Mouse (Mus musculus) hindbrain, embryonic 12.5 days (tissue): ENCODE measurements around the gene Ugt2b5. TPM values are rescaled to one million over a fixed set of nuclear protein-coding genes. Genes with fewer than 3 reads are reported as not detected.
"Not testable (repeated sequence)": the region's sequence is repeated elsewhere in the genome, so short reads cannot be mapped to it uniquely, and the experiment has no call there.

Experiments
- ATAC-seq: fragments of 200-750 bp; cut with Nextera tagmentation; 2 replicates; pipeline ENCODE4 v1.8.0; 2017; ENCODE audit warnings: moderate TSS enrichment; ENCODE audit not compliant: low FRiP score
- H3K27ac ChIP-seq: fragments of 300-500 bp; sonication (generic); 2 replicates; pipeline ENCODE4 v1.5.1; 2016; ENCODE audit warnings: mild to moderate bottlenecking
- H3K27me3 ChIP-seq: fragments of 300-500 bp; sonication (generic); 2 replicates; pipeline ENCODE4 v1.6.1; 2016; ENCODE audit warnings: mild to moderate bottlenecking
- H3K36me3 ChIP-seq: fragments of 300-500 bp; sonication (generic); 2 replicates; pipeline ENCODE4 v1.6.1; 2016; ENCODE audit warnings: mild to moderate bottlenecking
- H3K4me1 ChIP-seq: fragments of 300-500 bp; sonication (generic); 2 replicates; pipeline ENCODE4 v1.6.1; 2016
- H3K4me2 ChIP-seq: fragments of 300-500 bp; sonication (generic); replicated peaks from 2 replicates; pipeline ENCODE4 v1.6.1; 2016; ENCODE audit warnings: mild to moderate bottlenecking
- H3K4me3 ChIP-seq: fragments of 300-500 bp; sonication (generic); 2 replicates; pipeline ENCODE4 v1.5.1; 2016; ENCODE audit warnings: mild to moderate bottlenecking
- H3K9ac ChIP-seq: fragments of 300-500 bp; sonication (generic); 2 replicates; pipeline ENCODE4 v1.6.1; 2016; ENCODE audit warnings: mild to moderate bottlenecking, moderate library complexity
- H3K9me3 ChIP-seq: fragments of 300-500 bp; sonication (generic); replicated peaks from 2 replicates; pipeline ENCODE4 v1.6.1; 2016; ENCODE audit warnings: mild to moderate bottlenecking
- WGBS: fragments of 180-500 bp; shearing (Covaris S2); methylation state at CpG from one replicate; pipeline ENCODE4 v1.1.7; 2016; 5-methylcytosine and 5-hydroxymethylcytosine counted together
- polyA plus RNA-seq: library from polyadenylated mRNA; unstranded; fragments of >200 nt; fragmentation: Nextera tagmentation; extraction: Ambion mirVana; gene quantifications from 2 replicates; pipeline ENCODE4 v1.2.1, GENCODE M21; 2016

Ugt2b5 gene
- polyA plus RNA-seq: not detected in 2 replicates

DNA sequence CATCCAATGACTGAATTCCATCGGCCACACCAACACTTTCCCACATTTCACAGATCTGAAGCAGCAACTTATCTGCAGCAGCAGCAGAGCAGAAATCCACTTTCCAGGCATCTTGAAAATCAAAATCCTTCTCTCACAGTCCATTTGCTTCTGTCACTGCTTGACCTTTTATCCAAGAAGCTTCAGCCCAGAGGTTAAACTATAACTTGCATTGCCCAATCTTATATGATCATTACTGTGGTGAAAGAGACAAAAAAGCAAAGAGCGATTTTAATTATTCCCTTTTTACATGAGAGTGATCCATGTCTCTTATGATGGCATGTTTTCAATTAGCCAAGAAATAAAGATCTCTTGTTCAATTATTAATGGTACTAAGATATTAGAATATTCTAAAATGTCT, at the start of gene Ugt2b5:
Gene Ugt2b5 (minus strand): TSS at position 123 of the 400 bp plus-strand sequence.
- H3K36me3 ChIP-seq, H3K9me3 ChIP-seq, H3K4me2 ChIP-seq, H3K4me1 ChIP-seq, H3K27ac ChIP-seq, ATAC-seq, H3K9ac ChIP-seq, H3K4me3 ChIP-seq, H3K27me3 ChIP-seq: not testable (repeated sequence)
- WGBS: 97% methylated on average over 2 of the region's 2 CpGs

DNA sequence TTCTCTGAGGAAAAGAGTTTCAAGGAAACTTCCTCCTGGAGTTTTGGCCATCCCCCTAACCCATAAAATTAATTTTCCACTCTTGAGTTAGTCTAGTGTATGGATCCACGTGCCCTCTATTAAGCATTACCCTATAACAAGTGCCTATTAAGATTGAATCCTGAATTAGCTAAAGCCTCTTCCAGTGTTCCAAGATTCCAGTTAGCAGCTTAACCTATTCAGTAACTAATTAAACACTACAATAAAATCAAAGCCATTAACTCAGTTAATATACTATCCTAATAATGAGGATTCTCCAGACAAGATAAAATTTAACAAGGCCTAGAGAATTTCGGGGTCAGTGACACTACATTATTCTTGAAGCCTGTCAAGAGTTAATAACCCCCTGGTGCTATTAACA, 35.7 kb upstream of the Ugt2b5 start:
- H3K36me3 ChIP-seq, H3K4me2 ChIP-seq, H3K27me3 ChIP-seq, H3K27ac ChIP-seq, H3K4me1 ChIP-seq, ATAC-seq, H3K9ac ChIP-seq, H3K9me3 ChIP-seq, H3K4me3 ChIP-seq: not testable (repeated sequence)
- WGBS: 54% methylated on average over 2 of the region's 2 CpGs

DNA sequence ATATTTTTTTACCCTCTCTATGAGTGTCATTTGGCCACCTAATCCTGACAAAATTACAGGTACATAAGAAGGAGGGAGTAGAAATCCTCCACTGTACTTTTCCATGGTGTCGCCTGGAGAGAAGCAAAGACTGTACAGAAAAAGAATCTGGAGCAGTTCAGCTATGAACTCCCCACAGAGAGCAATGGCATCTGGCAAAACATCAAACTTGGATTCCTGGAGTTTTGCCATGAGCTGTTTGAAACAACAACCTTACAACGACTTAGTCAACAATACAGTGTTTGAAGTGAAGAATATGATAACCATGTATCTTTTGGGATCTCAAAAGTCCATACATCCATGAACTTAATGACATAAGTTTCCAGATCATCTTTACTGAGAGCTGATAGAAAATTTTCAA, 34.6 kb upstream of the Ugt2b5 start:
- Histone ChIP-seq H3K4me3 (no peak overlapping the region), H3K4me1 (no peaks in the 10 kb centered on the region), H3K27ac (no peak overlapping the region), H3K27me3 (no peaks in the 10 kb centered on the region), H3K9ac (no peak overlapping the region), H3K9me3 (no peaks in the 10 kb centered on the region), H3K4me2 (no peak overlapping the region), H3K36me3 (no peaks in the 10 kb centered on the region)
- ATAC-seq: no peak
- 72% methylated on average over 2 of the region's 2 CpGs for WGBS

DNA sequence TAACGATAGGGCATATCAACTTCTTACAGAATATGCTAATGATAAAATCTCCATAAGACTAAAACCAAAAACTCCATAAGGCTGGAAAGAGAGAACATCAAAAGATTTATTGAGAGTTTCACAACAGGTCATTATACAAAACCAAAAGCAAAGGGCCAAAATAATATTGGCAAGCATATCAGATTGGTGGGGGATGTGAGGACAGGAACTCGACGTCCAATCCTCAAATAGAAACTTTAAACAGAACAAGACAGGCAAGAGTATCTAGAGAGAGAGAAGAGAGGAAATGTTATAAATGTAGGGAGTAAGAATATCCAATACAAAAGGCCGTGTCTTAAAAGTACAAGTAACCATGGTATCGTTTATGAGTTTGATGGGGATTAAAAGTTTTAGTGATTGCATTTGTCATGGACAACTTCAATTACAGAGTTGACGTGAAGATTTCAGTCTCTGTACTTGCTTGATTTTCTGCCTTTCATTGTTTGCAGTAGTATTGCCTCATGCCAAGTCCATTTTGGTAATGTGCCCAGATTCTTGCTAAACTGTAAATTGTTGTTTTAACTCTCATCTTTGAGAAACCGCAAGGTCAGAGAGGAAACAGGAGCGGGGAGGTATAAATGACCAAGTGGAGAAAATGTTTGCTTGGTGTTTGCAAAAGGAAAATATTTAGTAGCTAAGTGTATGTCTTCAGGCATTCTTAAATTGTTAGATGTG, 7.8 kb upstream of the Ugt2b5 start:
- WGBS: 91% methylated on average over 8 of the region's 8 CpGs
- Histone ChIP-seq H3K4me1 (no peaks in the 10 kb centered on the region), H3K4me2 (no peak overlapping the region), H3K4me3 (no peak overlapping the region), H3K36me3 (no peaks in the 10 kb centered on the region), H3K27me3 (no peaks in the 10 kb centered on the region), H3K27ac (no peak overlapping the region), H3K9ac (no peak overlapping the region), H3K9me3 (no peaks in the 10 kb centered on the region)
- ATAC-seq: no peak

DNA sequence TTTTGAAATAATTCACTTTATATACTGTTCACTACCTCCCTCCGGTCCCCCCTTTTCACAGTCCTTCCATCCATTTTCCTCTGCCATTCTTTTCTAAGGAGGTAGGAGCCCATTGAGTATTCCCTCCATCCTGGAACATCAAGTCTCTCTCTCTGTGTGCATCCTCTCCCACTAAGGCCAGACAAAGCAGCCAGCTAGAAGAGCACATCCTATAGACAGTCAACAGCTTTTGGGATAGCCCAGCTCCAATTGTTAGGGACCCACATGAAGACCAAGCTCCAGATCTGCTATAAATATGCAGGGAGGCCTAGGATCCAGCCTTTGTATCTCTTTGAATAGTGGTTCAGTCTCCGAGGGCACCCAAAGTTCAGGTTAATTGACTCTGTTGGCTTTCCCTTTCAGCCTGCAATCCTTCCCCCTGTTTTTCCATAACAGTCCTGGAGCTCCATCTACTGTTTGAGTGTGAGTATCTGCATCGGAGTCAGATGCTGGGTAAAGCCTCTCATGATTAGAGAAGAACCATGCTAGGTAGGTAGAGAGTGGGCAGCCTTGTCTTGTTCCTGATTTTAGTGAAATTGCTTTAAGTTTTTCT, 2.8 kb upstream of the Ugt2b5 start:
- WGBS: 36% methylated on average over 3 of the region's 3 CpGs
- Histone ChIP-seq H3K27me3 (no peaks in the 10 kb centered on the region), H3K4me1 (no peaks in the 10 kb centered on the region), H3K36me3 (no peaks in the 10 kb centered on the region), H3K9ac (no peak overlapping the region), H3K4me3 (no peak overlapping the region), H3K27ac (no peak overlapping the region), H3K4me2 (no peak overlapping the region), H3K9me3 (no peaks in the 10 kb centered on the region)
- peak; percentile 68; the same call in 1 of the 2 replicates for ATAC-seq

DNA sequence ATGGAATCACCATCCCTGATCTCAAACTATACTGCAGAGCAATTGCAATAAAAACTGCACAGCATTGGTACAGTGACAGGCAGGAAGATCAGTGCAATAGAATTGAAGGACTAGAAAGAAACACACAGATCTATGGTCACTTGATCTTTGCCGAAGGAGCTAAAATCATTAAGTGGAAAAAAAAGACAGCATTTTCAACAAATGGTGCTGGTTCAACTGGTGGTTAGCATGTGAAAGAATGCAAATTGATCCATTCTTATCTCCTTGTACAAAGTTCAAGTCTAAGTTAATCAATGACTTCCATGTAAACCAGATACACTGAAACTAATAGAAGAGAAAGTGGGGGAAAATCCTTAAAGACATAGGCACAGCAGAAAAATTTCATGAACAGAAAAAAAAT, 36.4 kb downstream of the Ugt2b5 start:
- H3K4me3 ChIP-seq, ATAC-seq, H3K9me3 ChIP-seq, H3K27me3 ChIP-seq, H3K36me3 ChIP-seq, H3K9ac ChIP-seq, H3K4me1 ChIP-seq, H3K4me2 ChIP-seq, H3K27ac ChIP-seq: not testable (repeated sequence)
- 93% methylated on average over 1 of the region's 1 CpGs for WGBS

DNA sequence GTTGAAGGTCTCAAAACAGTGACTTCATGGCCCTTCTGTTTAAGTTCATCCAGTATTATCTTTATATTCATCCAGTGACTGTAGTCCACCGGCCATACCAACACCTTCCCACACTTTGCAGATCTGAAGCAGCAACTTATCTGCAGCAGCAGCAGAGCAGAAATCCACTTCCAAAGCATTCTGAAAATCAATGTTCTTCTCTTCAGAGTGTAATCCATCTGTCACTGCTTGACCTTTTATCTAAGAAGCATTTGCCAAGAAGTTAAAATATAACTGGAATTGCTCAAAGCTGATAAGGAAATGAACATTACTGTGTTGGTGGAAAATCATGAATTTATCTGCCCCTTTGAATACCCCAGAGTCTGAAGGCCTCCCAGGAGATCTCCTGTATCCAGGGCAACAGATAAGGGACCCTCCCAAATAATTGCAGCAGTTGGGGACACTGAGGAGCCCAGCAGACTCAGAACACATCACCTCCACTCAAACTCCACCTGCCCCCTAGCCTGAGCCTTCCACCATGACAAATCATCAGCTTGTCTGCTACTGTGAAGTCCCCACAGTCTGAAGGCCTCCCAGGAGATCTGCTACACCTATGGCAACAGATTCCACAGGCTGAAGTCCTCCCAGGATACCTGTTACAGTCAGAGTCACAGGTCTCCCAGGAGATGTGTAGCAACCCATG, 47.6 kb downstream of the Ugt2b5 start, which contains the start of gene Ugt2b36:
Gene Ugt2b36 (minus strand): TSS at position 210 of the 682 bp plus-strand sequence.
- no peak for ATAC-seq
- Histone ChIP-seq H3K9ac (no peak within 1 kb of the TSS), H3K36me3 (no peaks in the 10 kb centered on the region), H3K4me1 (no peaks in the 10 kb centered on the region), H3K27ac (no peak within 1 kb of the TSS), H3K27me3 (no peaks in the 10 kb centered on the region), H3K9me3 (no peaks in the 10 kb centered on the region), H3K4me3 (no peak within 1 kb of the TSS), H3K4me2 (no peak within 1 kb of the TSS)
- 98% methylated on average over 1 of the region's 1 CpGs for WGBS

DNA sequence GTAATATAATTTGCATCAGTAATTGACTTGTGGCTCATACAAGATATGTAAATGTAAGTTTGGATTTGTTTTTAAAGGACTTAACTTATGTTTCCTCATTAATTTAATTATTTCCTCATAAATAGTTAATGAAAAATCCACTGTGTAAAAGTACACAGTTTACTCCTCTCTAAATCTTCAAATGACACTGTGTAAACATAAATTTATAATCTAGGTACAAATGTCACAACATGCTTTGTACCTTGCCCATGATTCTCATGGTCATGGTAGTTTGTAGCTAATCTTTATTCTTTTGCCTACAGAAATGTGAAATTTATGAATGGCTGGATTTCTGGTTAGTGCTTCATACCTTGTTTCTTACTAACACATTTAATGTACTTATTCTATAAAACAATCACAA, 49.0 kb downstream of the Ugt2b5 start:
- Histone ChIP-seq H3K9ac (no peak overlapping the region), H3K36me3 (no peaks in the 10 kb centered on the region), H3K9me3 (no peaks in the 10 kb centered on the region), H3K4me1 (no peaks in the 10 kb centered on the region), H3K4me3 (no peak overlapping the region), H3K27ac (no peak overlapping the region), H3K4me2 (no peak overlapping the region), H3K27me3 (no peaks in the 10 kb centered on the region)
- ATAC-seq: no peak

DNA sequence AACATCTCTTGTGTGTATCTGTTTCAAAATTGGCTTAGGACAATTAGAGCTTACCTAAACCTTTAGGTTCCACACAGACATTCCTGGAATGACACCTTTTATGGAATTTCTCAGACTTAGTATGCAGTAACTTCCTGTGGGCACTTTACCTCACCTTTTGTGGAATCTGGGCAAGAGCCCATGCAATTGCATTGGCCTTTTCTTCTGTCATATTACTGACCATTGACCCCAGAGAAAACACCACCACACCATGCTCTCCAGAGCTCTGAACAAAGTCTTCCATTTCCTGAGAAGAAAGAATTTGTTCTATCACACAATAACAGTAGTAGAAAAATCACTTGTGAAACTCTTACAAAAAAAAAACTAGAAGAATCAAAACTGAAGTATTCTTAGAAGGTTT, 50.9 kb downstream of the Ugt2b5 start:
- no peaks in the 10 kb centered on the region for H3K4me1 ChIP-seq
- H3K27me3 ChIP-seq: no peaks in the 10 kb centered on the region
- no peak overlapping the region for H3K27ac ChIP-seq
- no peak overlapping the region for H3K9ac ChIP-seq
- no peak overlapping the region for H3K4me3 ChIP-seq
- no peaks in the 10 kb centered on the region for H3K36me3 ChIP-seq
- no peak for ATAC-seq
- H3K9me3 ChIP-seq: no peaks in the 10 kb centered on the region
- no peak overlapping the region for H3K4me2 ChIP-seq

DNA sequence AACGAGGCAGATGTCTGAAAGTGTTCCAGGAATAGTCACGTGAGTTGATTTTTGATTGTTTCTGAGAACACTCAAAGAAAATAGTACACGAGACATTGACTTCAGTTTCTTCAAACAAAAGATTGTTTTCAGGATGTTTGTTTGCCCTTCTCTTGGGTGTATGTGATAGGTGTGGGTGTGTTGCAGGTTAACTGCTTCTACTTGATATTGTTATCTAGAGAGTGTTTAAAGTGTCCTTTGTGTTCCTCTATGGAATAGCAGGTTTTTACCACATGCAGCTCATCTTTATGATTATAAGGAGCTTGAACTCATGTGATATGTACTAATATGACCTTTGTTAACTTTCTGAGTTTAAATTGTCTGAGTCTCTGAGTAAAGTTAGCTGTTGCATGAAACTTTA, 53.8 kb downstream of the Ugt2b5 start:
- Histone ChIP-seq H3K9ac (no peak overlapping the region), H3K36me3 (no peaks in the 10 kb centered on the region), H3K4me3 (no peak overlapping the region), H3K27ac (no peak overlapping the region), H3K4me2 (no peak overlapping the region), H3K27me3 (no peaks in the 10 kb centered on the region), H3K4me1 (no peaks in the 10 kb centered on the region), H3K9me3 (no peaks in the 10 kb centered on the region)
- no peak for ATAC-seq
- 81% methylated on average over 3 of the region's 3 CpGs for WGBS
